Mouse (Mus musculus) inflammation-experienced regulatory T-cells, adult 16 weeks (primary cell): ENCODE results near the gene Bpifa1. TPM values are rescaled to one million over a fixed set of nuclear protein-coding genes. Genes with fewer than 3 reads are reported as not detected.

Source experiments
- polyA plus RNA-seq: library from polyadenylated mRNA; unstranded; fragments of 100-300 nt; shearing (Covaris generic); gene quantifications from one replicate; pipeline ENCODE4 v1.2.1, GENCODE M21; 2017

The Bpifa1 gene
- not detected for polyA plus RNA-seq

DNA sequence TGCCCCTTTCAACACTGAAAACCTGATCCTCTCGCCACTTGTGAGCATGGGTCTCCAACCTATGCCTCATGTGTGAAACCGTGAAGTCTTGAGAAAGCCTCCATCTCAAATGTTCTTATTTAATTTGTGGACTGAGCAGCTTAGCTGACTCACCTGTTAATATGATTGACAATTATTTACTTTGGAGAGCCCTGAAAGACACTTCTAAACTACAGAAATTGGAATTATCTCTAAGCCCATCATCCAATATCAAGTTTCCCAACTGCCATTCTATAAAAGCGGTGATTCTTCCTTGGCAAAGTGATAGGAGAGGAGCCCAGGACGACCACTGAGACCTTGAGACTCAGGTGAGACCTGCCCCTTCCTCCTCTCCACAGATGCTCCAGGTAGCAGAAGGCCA is at the start of gene Bpifa1:
Gene Bpifa1 (plus strand): TSS at position 301 of the 400 bp plus-strand sequence.

DNA sequence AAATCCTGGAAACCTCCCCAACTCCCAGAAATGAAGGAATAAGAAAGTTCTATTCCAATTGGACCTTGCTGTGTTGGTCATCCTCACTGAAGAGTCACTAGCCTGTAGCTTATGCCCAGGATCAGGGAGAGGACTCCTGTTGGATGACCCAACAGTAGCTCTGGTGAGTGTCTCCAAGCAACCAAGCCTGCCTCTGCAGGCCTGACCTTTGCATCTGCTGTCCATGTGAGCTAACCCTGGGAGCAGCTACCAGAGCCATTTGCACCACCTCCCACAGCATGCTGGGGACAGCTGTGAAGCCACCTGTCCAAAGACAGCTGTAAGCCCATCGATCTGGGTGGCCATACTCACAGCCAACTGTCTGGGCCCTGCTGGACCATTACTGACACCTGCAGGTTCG is 12.6 kb upstream of the Bpifa1 start, which contains the start of gene Bpifa3:
Gene Bpifa3 (plus strand): TSS at position 217 of the 400 bp plus-strand sequence.

DNA sequence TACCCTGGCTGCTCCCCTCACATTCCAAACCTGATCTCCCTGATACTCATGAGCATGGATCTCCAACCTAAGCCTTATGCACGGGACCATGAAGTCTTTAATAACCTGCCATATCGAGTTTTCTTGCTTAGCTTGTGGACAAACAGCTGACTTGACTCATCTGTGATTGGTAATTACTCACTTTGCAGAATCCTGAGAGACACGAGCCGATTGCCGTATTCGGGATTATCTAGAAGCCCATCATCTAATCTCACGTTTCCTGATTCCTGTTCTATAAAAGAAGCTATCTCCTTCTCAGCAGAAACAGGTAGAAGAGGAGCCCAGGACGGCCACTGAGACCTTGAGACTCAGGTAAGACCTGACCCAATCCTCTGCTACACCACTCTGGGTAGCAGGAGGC is 19.6 kb downstream of the Bpifa1 start, which contains the start of gene Bpifa5:
Gene Bpifa5 (plus strand): TSS at position 301 of the 400 bp plus-strand sequence.

DNA sequence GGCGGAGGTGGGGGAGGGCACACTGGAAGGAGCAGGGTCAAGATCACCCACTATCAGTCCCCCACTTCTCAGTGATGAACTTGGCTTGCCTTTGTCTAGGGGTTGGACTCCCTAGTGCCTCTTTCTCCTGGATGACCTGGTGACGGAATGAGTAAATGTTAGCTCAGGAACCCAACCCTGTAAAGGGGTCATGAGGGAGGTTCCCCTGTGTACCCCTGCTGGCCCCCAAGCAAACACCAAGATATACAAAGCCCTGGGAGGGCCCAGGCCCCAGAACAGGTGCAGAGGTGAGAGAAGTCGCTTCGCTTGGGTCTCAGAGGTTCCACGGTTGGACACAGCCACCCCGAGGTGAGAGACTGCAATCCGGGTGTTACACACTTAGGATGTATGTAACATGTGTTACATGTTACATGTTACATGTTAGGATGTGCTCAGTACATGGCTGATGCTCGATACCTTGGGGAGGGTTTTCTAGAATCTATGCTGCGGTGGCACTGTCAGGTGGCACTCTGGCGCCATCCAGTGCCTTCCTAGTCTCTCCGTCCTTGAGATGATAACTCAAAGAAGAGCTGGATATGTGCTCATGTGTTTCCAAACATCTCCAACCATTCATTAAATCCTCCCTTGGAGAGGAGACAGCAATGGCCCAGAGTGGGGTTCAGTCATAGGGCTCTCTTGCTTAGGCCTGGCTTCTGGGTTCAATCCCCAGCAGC is 48.0 kb downstream of the Bpifa1 start, which contains the start of gene Bpifb1:
Gene Bpifb1 (plus strand): TSS at position 273 of the 713 bp plus-strand sequence.

Other genes with a start within 250 kb of the Bpifa1 start
- not detected for gene Bpifb6, start 242.5 kb upstream of the Bpifa1 start, polyA plus RNA-seq
- not detected for gene Bpifb3, start 224.7 kb upstream of the Bpifa1 start, polyA plus RNA-seq
- gene Bpifb4, start 204.7 kb upstream of the Bpifa1 start, polyA plus RNA-seq = not detected
- not detected for gene Bpifa6, start 167.9 kb upstream of the Bpifa1 start, polyA plus RNA-seq
- gene Bpifa2, start 134.6 kb upstream of the Bpifa1 start, polyA plus RNA-seq = not detected
- gene Bpifa3, start 12.5 kb upstream of the Bpifa1 start, polyA plus RNA-seq = not detected
- not detected for gene Bpifa5, start 19.7 kb downstream of the Bpifa1 start, polyA plus RNA-seq
- not detected for gene Bpifb1, start 47.9 kb downstream of the Bpifa1 start, polyA plus RNA-seq
- gene Bpifb5, start 80.9 kb downstream of the Bpifa1 start, polyA plus RNA-seq = not detected
- not detected for gene Bpifb9a, start 115.0 kb downstream of the Bpifa1 start, polyA plus RNA-seq
- gene Bpifb9b, start 164.3 kb downstream of the Bpifa1 start, polyA plus RNA-seq = not detected
- 24.2 TPM for gene Cdk5rap1, start 230.1 kb downstream of the Bpifa1 start, polyA plus RNA-seq